Mouse (Mus musculus) embryo, embryonic 10 days (tissue): ENCODE data around the gene Sun2.

Source experiments
- DNase-seq: peaks from one replicate; pipeline ENCODE4 v3.0.0-alpha.2; 2015; ENCODE audit warnings: low spot score

The Sun2 gene

GRCm38 (mm10) chr15:79686046-79686869, 56.1 kb downstream of the Sun2 start:
- DNase-seq: no peak

GRCm38 (mm10) chr15:79685141-79685641, 57.1 kb downstream of the Sun2 start:
- no peak for DNase-seq

GRCm38 (mm10) chr15:79684616-79685015, 57.7 kb downstream of the Sun2 start:
- DNase-seq: no peak

GRCm38 (mm10) chr15:79683707-79684465, 58.5 kb downstream of the Sun2 start:
- DNase-seq: no peak

GRCm38 (mm10) chr15:79683146-79683545, 59.2 kb downstream of the Sun2 start:
- no peak for DNase-seq

- DNase-seq: no peak
These were observed 60.4 kb downstream of the Sun2 start for GRCm38 (mm10) chr15:79681973-79682372.

- no peak for DNase-seq
These were observed 64.4 kb downstream of the Sun2 start for GRCm38 (mm10) chr15:79677936-79678335.
